Mouse (Mus musculus) adrenal gland, postnatal 25 days (tissue): Measurements from ENCODE around the gene Tbc1d2b. TPM values are rescaled to one million over a fixed set of nuclear protein-coding genes. Genes with fewer than 3 reads are reported as not detected.

Experiments
- DNase-seq: peaks from one replicate; pipeline ENCODE4 v3.0.0; 2021; ENCODE audit warnings: mixed read lengths
- total RNA-seq: library from RNA; stranded (reverse); gene quantifications from 2 replicates; pipeline ENCODE4 v1.2.3, GENCODE M21; 2021

Gene Tbc1d2b
- total RNA-seq, 1 experiment from 2014 or later, result 44.4 TPM

DNA sequence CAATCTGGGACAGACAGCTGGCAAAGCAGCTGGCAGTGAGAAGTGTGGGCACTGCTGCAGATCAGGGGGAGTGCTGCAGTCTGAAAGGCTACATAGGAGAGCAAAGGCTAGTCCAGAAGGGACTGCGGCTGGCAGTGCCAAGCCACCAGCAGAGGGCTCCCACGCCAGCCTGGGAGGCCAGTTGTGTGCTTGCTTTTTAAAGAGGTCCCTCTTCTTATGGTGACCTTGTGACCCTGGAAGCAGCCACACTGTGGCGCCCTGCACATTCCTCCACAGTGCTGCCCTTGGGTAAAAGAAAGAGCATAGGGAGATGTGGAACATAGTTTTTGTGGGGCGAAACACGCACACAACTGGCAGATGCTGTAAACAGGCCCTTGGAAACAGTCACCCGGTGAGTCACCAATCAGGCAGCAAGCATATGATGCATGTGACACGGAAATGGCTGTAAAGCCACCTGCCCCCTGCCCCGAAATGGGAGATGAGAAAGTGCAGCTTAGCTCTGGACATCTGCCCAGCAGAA lies 66.1 kb downstream of the Tbc1d2b start:
- peak; percentile 37 for DNase-seq

DNA sequence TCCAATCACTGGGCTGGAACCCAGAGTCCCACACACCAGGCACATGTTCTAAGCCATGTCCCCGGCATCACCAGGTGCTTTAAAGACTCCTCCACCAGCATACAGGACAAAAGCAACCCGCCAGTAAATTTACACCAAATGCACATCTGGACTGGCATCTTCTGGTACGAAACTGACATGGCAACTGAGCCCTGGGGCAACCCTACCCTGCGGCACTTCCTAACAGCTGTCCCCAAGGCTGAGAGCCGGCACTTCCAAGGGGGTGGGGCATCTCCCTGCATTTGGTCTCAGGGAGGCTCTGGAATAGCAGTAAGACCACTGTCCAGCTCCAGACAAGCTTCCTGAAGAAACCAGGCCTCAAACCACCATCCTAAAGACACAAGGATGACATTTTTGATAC lies 67.4 kb downstream of the Tbc1d2b start:
- no peak for DNase-seq

DNA sequence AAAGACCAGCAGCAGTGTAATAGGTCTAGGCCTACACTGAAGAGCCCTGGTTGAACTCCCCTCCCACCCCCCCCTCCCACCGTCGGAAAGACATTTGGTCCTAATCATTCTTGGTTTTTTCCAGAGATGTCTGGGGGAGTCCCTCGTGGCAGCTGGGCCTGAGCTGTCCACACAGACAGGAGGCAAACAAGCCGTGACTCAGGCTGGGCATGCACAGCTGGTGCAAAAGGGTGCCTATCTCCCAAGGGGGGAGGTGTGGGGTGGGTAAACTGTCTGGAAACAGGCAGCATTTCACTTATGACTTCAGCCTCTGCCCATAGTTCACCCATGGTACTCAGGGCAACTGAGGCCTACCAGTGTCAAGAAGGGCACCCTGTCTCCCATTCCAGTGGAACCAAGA lies 69.1 kb downstream of the Tbc1d2b start:
- no peak for DNase-seq

DNA sequence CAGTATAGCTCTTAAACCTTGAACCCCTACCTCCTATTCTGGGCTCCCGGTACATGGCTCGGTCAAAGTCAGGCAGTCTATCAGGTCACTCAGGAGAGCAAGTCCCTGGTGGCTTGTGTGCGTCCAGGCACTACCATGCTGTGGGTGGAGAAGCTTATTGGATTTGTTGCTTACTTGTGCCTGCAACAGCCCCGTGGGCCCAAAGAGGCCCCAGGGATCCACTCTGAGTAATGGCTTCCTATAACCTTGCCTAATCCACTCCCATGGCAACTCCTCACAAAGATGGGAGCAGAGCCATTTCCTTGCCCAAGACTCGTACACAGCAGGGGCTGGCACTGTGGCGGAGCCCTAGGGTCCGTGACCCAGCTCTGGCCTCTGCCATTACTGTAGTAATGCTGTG lies 69.5 kb downstream of the Tbc1d2b start:
- no peak for DNase-seq

DNA sequence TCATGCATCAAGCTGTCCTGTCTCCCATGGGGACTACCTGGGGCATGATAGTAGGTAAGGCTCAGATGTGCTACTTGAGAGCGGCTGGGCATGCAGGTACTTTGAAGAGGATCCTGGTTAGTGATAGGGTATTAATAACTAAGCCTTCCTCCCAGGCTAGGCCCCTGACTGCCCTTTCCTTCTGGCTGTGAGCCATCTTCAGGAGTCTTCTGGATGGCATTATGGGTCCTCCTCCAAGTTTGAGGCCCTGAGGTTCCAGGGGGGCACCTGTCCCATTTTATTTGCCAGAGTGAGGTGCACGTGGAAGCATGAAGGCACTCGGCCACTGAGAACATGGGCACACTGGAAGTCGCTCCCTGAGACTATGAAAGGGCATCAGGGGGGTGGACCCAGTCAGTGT lies 70.1 kb downstream of the Tbc1d2b start:
- DNase-seq, result no peak

DNA sequence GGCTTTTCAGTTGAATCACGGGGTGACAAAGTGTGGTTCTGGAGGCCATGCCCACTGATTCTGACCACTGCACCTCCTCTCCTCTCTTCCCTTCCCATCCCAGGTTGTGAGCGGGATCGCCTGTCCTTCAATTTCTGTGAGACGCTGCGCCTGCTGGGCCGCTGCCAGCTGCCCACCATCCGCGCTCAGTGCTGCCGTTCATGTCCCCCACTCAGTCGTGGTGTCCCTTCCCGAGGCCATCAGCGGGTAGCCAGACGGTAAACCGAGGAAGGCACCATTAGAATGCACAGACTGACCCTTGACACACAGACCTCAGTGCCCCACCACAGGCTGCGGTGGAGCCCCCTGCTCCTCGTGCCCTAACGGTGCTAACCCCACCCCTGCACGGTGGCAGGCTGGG lies 71.0 kb downstream of the Tbc1d2b start:
- DNase-seq, result no peak

DNA sequence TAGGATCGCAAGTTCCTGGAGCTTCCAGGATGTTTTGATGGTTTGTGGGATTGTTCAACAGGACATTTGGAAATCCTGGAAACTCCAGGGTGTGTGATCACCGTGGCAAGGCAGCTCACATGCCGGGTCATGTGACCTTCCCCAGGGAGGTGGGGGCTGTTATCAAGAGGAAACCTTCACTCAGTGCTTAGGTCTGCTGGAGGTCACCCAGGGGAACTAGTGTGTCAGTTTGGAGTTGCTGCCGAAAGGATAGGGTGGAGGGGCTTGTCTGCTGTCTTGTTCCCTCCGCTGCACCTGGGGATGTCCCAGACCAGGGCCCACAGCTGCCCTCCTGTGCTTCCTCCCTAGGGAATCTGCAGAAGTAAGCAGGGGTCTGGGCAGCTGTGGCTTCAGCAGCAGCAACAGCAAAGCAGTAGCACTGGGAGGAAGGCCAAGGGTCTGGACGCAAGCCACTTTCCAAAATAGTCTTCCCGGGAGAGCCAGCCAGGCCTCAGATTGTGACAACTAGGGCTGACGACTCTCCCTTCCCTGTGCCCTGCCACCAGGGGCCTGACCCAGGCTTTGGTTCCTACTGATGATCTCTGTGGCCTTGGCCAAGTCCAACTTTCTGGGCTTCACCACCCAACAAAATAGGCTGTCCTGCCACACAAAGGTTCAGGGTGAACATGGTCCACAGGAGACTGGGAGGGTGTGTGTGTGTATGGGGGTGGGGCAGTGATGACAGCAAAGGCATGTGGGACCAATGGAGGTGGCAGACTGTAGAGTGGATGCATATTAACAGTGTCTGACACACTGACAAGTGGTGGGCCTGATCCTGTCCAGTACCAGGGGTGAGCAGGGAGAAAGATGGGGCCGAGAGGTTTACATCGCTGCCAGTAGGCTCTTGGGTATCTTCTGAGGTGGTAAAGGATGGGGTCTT lies 71.8 kb downstream of the Tbc1d2b start:
- DNase-seq, result peak; percentile 72

DNA sequence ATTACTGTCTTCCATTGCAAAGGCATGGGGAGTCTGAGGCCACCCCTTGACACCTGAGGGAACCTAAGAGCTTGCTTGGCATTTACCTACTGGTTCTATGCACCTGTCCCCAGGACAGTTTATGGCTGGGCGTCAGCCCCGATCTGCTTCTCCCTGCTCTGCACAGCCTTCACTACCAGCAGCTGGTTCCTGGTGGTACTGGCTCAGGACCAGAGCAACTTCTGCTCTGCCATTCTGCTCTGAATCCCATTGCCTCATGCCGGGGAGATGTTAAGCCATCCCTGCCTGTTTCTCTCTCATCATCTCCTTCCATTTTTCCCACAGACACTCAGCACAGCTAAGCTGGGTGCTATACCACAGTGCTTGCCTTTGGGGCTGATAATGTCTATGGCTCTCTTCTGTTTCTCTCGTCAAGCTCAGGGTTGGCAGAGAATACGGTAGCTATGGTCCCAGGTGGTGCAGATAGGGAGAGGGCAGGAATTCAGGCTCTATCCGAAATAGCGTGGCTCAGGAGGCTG lies 72.7 kb downstream of the Tbc1d2b start:
- DNase-seq, result no peak

DNA sequence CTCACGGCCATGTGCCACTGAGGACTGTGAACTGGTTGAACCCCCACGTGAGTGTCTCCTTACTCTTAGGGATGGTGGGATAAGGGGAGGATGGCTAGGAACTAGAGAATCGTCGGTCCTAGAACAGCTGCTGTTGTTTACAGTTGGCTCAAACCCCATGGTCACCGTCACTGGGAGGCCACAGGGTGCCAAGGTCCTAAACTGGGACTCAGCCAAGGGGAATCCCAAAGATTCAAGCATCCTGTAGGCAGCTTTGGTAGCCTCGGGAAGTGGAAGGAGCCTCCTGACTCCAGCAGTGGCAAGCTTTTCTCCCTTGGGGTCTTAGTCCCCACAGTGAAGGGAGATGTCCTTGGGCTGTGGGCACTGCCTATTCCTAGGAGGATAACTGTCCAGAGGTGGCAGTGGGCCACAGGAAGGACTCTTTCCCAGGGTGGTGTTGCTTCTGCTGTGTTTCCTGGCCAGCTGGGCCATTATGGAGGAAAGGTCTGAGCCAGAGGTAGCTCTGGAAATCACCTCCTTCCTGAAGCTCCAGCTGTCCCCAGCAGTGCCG lies 73.4 kb downstream of the Tbc1d2b start:
- DNase-seq, result peak; percentile 39

DNA sequence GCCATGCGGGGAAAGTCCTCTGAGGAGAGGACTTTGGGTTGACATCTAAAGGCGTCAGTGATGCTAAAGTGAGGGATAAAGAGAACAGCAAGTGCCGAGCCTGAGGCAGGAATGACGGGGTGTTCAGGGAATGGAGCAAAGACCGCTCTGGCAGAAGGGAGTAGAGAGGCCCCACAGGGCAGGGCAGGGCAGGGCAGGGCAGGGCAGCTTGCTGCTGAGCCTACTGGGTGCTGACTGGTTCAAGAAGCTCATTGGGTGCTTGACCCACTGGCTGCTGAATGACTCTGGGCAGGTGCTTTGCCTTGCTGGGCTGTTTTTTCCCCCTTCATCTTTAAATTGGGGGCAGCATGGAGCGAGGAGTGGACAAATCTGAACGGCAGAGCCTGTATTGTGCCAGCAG lies 74.3 kb downstream of the Tbc1d2b start:
- no peak for DNase-seq

DNA sequence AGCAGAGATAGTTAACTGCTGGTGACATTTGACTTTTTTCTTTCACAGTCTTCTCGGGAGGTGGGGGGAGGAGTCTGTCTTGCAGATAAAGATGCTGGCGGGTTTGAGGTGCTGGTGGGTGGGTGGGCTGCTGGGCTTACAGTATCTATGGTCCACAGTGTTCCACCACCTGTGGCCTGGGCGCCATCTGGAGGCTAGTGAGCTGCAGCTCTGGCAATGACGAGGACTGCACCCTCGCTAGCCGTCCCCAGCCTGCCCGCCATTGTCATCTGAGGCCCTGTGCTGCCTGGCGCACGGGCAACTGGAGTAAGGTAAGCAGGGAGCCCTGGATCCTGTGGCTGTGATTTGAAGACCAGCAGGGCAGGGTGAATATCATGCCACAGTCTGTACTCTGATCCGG lies 75.6 kb downstream of the Tbc1d2b start:
- DNase-seq, result no peak

DNA sequence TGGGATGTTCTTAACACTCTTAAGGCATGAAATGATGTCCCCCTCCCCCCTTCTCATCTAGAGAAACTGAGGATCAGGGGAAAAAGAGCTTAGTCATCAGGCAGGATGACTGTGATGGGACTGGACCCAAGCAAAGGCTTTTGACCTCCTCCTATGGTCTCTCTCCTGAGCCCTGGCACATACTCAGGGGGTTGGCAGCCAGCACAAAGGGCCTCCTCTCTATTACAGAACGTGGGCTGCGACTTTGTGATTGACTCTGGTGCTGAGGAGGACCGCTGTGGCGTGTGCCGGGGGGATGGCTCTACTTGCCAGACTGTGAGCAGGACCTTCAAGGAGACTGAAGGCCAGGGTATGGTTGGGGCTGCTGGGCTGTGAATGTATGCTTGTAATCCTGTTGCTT lies 81.2 kb downstream of the Tbc1d2b start:
- no peak for DNase-seq

DNA sequence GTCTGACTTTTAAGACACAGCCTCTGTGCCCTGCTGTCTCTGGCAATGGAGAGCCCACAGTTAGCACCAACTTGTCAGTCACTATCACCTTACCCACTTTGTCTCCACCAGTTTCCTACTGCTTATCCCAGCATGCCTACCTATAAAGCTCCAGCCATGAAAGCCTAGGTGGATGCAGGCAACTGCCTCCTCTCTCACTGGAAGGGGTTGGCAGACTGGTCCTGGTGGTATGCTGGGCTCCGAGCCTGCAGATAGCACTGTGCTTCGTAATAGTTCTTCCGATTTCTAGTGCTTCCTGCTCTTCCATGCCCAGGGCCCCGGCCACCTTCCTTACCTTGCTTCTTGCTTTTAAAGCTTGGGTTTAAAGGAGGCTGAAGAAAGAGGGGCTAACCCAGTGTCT lies 81.7 kb downstream of the Tbc1d2b start:
- no peak for DNase-seq

DNA sequence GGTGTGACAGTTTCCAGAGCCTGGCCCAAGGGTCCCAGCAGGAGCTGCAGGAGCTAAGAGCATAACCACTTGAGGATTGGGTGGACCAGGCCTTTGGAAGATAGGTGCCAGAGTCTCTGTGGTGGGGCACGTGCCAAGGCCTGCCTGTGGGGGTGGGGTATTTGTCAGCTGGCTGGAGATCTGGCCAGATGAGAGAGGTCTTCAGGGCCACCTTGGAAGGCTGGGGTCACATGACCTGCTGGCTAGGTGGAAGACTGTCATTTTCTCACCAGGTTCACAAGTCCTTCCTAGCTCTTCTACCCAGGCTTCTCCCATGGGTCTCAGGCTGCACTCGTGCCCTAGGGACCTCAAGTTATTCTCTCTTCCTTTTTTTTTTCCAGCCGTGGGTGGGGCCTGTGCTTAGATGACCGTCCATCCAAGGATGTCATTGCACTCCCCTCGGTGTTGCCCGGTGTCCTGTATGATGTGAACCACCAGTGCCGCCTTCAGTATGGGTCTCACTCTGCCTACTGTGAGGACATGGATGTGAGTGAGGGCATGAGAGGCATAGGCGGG lies 85.2 kb downstream of the Tbc1d2b start:
- no peak for DNase-seq

DNA sequence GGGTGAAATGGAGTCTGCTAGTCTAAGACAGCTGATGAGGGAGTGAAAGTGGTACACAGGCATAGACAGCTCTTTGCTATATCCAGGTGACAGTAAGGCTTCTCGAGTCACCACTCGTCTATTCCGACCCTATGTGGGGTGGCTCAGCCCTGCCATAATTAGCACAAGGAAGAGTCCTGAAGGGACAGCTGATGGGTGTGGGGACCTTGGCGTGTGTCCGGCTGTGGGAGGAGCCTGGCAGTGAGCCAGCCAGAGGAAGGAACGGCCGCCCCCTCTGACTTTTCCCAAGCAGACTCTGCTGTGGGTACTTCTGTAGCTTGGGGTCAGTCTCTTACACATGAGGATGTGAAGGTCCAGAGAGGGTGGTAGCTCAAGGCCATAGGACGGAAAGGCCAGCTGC lies 86.5 kb downstream of the Tbc1d2b start:
- DNase-seq, result peak; percentile 67

DNA sequence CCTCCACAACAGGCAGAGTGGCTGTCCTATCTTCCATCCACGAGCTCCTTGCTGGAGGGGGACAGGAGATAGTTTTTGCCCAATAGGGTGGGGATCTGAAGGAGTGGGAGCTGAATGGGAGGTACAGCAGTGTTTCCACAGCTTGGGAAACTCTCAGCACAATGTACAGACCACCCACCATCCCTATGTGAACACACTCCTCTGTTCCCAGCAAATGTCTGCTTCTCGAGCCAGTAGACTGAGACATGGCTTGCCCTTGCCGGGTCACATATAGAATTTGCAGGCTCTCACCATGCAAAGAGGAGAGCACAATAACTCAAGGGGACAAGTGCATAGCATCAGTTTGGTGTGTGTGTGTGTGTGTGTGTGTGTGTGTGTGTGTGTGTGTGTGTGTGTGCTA lies 87.1 kb downstream of the Tbc1d2b start:
- DNase-seq, result no peak

DNA sequence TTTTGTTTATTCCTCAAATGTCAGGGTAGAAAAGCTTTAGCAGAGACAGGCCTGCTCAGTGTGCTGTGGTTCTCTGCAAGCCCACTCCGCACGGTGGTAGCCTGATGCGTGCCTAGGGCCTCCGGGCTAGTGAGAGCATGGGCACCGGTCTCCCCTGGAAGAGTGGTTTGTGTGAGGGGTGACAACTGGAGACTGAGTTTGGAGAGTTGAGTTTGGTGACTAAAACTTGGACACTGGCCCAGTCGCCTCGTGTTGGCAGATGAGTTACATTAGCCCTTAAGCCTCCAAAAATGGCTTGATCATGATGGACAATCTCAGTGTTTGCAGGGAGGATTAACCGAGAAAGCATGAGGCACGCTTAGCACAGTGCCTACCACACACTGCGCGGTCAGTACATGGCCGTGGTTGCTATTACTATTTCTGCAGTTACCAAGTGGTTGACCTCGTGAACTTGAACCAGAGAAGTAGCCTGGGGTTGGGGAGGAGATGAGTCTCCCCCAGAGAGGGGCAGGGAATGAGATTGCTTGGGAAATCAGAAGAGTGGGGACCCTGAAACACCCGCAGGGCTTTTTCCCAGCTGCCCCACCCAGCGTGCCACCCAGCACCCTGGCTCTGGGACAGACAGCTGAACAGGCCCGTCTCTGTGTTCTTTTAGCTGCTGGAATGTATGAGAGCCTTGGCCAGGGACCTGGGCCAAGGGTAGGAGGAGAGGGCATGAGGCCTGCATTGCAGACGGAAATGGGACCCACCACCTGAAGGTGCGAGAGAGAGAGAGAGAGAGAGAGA lies 87.8 kb downstream of the Tbc1d2b start:
- peak; percentile 5 for DNase-seq

DNA sequence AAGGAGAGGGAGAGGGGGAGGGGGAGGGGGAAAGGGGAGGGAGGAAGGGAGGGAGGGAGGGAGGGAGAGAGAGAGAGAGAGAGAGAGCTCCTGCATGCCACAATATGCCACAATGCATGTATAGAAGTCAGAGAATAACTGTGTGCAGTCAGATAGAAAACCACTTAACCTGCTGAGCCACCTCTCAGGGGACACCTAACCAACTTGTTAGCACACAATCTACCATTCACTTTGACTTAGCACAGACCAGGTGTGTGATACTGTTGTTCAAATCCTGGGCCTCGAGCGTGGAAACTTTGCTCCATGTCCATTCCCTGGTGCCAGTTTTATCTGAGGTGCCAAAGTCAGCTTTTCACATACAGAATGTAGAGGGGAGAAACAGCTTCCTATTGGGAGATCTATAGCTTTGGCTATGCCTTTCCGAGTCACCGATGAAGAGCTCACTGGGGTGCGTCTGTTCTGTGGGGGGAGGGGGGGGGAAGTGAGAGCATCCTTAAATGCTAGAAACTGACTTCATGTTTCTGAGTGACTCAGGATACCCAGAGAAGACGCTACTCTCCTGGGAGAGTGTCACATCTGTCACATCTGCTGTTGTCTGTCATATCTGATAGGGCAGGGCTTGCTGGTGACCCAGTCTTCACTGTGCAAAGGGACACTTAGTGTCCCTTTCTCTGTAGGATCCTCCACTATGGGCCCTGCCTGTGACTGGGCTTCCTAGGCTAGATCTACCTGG lies 88.8 kb downstream of the Tbc1d2b start:
- no peak for DNase-seq

DNA sequence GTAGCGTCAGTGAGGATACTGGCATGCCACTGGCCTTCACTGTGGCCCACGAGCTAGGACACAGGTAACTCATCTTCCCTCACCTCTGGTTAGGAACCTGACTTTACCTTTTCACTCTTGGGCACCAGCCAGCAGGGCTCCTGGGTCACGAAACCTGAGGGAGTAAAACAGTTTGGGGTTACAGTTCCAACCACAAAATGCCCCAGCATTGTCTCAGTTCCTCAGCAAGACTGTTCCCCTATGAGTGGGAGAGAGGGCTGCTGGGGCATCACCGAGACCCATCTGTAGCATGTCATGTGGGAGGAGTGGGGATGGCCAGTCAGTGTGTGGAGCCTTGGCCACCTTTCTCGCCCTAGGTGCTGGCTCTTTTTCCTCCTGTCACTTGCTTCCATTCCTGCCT lies 91.2 kb downstream of the Tbc1d2b start:
- no peak for DNase-seq

DNA sequence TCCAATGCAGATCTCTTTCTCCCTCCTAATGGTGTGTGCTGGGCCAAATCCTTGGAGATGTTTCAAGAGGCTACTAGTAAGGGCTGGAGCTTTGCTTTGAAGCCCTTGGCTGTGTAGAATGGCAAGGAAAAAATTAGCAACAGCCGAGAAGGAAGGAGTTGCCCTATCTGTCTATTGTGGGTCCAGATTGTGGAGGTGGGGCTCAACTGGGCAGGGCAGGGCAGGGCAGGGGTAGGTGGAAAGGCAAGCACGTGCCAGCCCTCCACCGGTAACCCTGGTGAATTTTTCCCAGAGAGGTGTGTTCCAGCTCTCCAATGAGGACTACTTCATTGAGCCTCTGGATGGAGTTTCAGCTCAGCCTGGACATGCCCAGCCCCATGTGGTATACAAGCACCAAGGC lies 97.3 kb downstream of the Tbc1d2b start:
- DNase-seq, result no peak

DNA sequence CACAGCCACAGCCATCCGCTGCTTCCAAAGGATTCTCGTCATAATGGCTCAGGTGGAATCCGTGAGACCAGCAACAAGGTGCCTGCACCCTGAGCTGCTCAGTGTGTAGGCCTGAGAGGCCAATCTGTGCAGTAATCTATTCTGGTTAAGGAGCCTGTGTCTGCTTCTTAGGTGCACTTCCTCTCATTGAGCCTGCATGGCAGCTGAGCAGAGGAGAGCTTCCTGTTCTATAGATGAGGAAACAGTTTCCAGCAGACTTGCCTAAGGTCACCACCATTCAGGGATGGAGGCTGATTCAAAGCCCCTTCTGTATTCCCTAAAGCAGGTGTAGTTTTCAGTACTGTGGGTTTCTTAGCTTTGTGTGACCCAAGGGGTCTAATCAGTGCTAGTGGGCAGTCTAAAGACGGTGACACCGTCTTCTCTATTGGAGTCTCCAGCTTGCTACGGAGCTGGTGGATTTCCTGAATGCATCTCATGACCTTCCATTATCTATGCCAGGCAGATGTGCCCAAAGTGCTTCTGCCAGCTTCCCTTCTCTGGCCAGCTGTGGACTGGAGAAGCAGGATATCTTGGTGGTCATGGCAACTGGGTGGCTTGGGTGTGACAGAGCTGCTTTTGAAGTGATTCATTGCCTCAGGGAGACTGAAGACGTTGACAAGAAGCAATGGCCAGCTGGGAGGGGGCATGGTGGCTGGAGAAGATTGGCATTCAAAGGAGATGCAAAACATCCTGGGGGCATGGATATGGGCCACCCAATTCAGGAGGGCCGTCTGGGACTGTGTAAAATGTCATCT lies 97.9 kb downstream of the Tbc1d2b start:
- no peak for DNase-seq
